Mouse (Mus musculus) G1E (cell line): ENCODE results near the gene Lef1.

Source experiments
- CTCF ChIP-seq: IDR thresholded peaks from 2 replicates; pipeline ENCODE4 v1.5.1; 2012; ENCODE audit warnings: low read depth, low read length, inconsistent platforms, mixed read lengths
- GATA1 ChIP-seq: IDR thresholded peaks from 2 replicates; pipeline ENCODE4 v1.6.1; 2012; ENCODE audit warnings: borderline replicate concordance, low read length, inconsistent platforms, mixed read lengths

DNA sequence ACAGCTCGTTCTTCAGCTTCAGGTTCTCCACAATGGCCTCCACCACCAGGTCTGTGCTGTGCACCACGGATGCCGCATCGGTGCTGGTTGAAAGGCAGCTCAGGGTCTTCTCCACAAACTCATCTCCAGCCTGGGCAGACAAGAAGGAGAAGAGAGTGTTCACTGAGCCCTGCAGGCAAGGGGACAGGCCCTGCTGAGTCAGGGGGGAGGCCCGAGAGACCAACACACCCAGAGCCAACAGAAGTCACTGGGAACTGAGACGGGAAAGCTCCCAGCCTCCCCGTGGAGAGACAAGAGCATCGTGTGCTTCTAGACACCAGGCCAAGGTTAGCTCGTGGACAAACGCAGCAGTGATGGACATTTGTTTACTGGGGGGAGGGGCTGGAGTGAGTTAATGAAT lies 138.2 kb downstream of the Lef1 start:
- no peak for TF ChIP-seq GATA1
- TF ChIP-seq CTCF = no peak
